Mouse (Mus musculus): ENCODE results near the gene Usp46. TPM values are rescaled to one million over a fixed set of nuclear protein-coding genes. Genes with fewer than 3 reads are reported as not detected.
A peak's percentile ranks its signal among the peaks of the same experiment; 100 is the strongest.

The Usp46 gene
- total RNA-seq, 4 experiments from 2014 or later, result 126 to 154 (median 139) TPM

DNA sequence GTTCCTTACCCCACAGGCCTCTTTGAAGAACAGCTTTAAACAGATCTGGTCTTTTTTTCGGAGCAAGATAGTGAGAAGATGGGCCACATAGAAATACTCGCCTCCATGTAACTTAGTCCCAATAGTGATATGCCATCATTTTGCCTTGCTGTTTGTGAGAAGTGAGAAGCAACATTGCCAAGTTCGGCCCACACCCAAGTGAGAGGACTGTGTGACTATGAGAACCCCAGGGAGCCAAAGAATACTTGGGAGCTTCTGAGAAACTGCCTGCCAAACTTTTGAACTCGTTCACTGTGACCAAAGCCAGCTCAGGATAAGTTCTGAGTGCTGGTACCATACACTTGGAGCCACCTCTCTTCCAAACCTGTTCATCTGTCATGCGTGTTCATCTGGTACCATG lies 110.1 kb downstream of the Usp46 start:
- peak in 1 of 2 experiments; percentile 38 for DNase-seq (ENCODE audit: low spot score in 2 of 2)

DNA sequence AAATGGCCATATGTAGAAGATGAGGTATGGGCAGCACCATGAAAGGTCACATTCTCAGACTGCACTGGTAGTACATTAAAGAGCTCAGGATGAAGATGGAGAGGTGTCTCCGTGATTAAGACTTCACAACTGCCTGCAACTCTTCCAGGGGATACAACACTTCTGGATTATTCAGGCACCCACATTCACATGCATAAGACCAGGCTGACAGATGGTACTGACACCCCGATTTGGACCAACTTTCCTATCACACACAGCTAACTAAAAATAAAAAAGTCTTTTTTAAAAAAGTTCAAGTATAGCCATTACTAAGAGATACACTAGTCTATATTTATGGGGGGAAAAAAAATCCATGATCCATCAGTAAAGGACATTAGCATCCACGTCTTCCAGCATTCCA lies 112.5 kb downstream of the Usp46 start:
- peak in 1 of 2 experiments; percentile 31 for DNase-seq (ENCODE audit: low spot score in 2 of 2)

DNA sequence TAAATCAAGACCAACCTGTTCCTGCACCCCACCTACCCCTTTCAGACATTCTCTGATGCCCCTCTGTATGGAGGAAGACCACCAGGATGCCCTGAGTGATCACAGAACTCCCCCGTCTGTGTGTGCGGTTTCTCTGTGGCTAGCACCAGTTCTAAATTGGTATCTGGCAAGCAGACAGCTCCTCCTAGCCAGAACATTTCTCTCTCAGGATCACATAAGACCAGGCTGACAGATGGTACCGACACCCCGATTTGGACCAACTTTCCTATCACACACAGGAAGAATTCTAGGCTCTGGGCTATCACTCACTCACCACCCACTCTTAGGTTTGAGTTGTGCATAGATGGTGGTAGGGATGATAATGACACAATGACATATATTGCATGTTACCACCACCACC lies 113.2 kb downstream of the Usp46 start:
- peak in 1 of 2 experiments; percentile 67 for DNase-seq (ENCODE audit: low spot score in 2 of 2)

DNA sequence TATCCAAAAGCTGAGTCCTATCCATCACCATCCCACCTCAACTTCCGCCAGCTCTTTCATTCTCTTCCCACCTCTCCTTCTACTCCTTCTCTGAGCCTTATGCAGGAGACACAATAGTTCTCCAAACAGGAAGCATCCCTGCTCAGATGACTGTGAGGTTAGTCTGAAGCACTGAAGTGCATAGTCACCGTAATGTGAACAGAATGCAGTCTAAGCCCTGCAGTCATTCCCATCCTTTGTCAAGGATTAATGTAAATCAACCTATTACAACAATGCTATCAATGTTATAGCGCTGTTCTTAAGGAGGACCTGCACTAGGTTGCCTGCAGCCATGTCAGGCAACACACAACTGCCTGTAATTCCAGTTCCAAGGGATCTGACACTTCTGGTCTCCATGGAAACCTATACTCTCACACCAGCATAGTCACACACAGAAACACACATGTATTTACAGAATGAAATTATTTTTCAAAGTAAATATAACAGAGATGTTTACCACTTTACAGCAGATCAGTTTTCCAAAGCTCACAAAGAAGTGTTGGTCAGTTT lies 115.1 kb downstream of the Usp46 start:
- no peak for DNase-seq (ENCODE audit: low spot score in 2 of 2)

DNA sequence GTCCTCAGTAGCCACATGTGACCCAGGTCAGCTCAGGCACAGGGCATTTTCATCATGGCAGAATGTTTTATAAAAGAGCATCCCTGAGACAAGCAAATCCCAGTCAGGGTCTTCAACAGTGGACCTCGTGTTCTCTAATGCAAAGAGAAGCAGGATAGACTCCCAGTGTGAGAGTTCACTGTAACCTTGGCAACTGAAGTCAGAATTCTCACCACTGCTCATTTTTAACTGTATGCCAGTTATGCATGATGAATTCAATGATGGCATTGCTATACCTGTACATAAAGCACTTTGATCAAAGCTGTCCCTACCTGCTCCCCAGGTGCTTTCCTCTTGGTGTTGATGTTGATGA lies 116.6 kb downstream of the Usp46 start:
- no peak for DNase-seq (ENCODE audit: low spot score in 2 of 2)

DNA sequence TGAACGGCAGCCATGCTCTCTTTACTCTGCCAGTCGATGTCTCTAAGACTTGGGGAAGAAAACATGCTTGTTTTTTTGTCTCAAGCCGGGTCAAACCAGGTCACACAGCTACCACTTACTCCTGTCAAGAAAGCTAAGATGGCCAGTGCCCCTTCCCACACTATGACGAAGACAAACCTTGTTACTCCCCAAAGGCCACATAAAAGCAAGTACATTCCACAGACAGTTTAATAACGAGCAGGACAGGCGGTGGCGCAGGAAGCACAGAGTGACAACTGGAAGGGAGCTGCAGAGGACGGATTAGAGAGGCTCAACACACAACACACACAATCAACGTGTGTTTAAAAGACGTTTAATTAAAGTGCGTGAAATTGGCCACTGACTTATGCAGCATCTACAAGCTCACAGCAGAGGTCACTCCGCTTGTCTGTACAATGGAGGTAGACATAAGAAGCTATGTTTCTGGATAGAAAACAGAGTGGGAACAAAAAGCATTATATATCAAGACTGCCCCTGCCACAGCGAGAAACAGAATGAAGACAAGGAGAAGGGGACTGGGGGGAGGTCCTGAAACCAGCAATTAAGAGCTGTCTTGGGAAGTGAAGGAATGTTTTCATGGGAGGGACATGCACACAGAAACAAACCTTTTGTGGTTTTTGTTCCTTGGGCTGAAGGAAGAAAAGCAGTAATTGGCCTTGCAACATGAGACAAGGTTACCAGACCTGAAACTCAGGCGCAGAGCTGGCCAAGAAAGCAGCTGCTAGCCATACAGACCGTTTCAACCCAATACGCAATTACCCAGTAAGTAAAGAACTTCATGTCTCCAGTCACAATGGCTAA lies 117.2 kb downstream of the Usp46 start:
- no peak for DNase-seq (ENCODE audit: low spot score in 2 of 2)

Other genes with a start within 250 kb of the Usp46 start
- gene Rasl11b, start 126.9 kb upstream of the Usp46 start, total RNA-seq (2022), result 100 to 1,000 TPM in 1 of 4 experiments, 10 to 100 TPM in 3; 69.2 to 106 (median 80.9) TPM